Mouse (Mus musculus): ENCODE measurements around the gene Pef1. TPM values are rescaled to one million over a fixed set of nuclear protein-coding genes. Genes with fewer than 3 reads are reported as not detected.

Gene Pef1
- polyA plus RNA-seq (2016; fragmentation: Nextera tagmentation; extraction: Ambion mirVana): 71.4 and 73.4 TPM in 2 replicates

GRCm38 (mm10) chr4:130102111-130102651, at the start of gene Pef1:
Gene Pef1 (plus strand): TSS chr4:130102558.
- WGBS: 13% methylated on average over 6 of the region's 6 CpGs
- H3K4me3 ChIP-seq: no peak within 1 kb of the TSS

GRCm38 (mm10) chr4:130053111-130053510, 49.2 kb upstream of the Pef1 start:
- no peak overlapping the region for H3K27ac ChIP-seq
- H3K27me3 ChIP-seq (ENCODE audit: low read depth, poor library complexity, severe bottlenecking): peaks cover 19% of the 10 kb centered on the region

More at GRCm38 (mm10) chr4:130102111-130102651, at the start of gene Pef1:
- peaks cover 2% of the 10 kb centered on the region; the same call in 1 of the 2 replicates for H3K9me3 ChIP-seq (replicated peaks)
- peaks cover 9% of the 10 kb centered on the region; the same call in 1 of the 2 replicates for H3K27me3 ChIP-seq (ENCODE audit: low read depth, poor library complexity, severe bottlenecking)
- H3K4me1 ChIP-seq: peaks cover 4% of the 10 kb centered on the region; the same call in 1 of the 2 replicates
- no peak within 1 kb of the TSS for H3K27ac ChIP-seq
- DNase-seq (ENCODE audit: low spot score): no peak
- H3K36me3 ChIP-seq: no peaks in the 10 kb centered on the region

GRCm38 (mm10) chr4:130054727-130055126, 47.6 kb upstream of the Pef1 start:
- no peak overlapping the region for H3K4me3 ChIP-seq
- H3K4me1 ChIP-seq: peaks cover 35% of the 10 kb centered on the region
- peak overlapping the region; percentile 71; the same call in 1 of the 2 replicates for H3K27ac ChIP-seq
- 0 out of 2 replicates have a peak, but pooled peaks cover 4% of the 10 kb centered on the region for H3K27me3 ChIP-seq (ENCODE audit: low read depth, poor library complexity, severe bottlenecking)
- no peaks in the 10 kb centered on the region for H3K9me3 ChIP-seq (replicated peaks)
- DNase-seq (ENCODE audit: low spot score): no peak
- WGBS: 50% methylated on average over 1 of the region's 1 CpGs
- no peaks in the 10 kb centered on the region for H3K36me3 ChIP-seq

More at GRCm38 (mm10) chr4:130053111-130053510, 49.2 kb upstream of the Pef1 start:
- 91% methylated on average over 9 of the region's 9 CpGs for WGBS
- H3K36me3 ChIP-seq: no peaks in the 10 kb centered on the region
- no peaks in the 10 kb centered on the region for H3K9me3 ChIP-seq (replicated peaks)
- no peak overlapping the region for H3K4me3 ChIP-seq
- H3K4me1 ChIP-seq: peaks cover 43% of the 10 kb centered on the region
- no peak for DNase-seq (ENCODE audit: low spot score)

- no peak for DNase-seq (ENCODE audit: low spot score)
- Histone ChIP-seq H3K27me3 (ENCODE audit: low read depth, poor library complexity, severe bottlenecking) (no peaks in the 10 kb centered on the region), H3K27ac (peak overlapping the region; percentile 71), H3K36me3 (no peaks in the 10 kb centered on the region), H3K9me3 (replicated peaks) (no peaks in the 10 kb centered on the region), H3K4me3 (no peak overlapping the region), H3K4me1 (peaks cover 32% of the 10 kb centered on the region)
- WGBS: 84% methylated on average over 12 of the region's 14 CpGs
Observed at GRCm38 (mm10) chr4:130055160-130056010, 47.0 kb upstream of the Pef1 start.

GRCm38 (mm10) chr4:130056011-130056322, 46.4 kb upstream of the Pef1 start:
- no peaks in the 10 kb centered on the region for H3K27me3 ChIP-seq (ENCODE audit: low read depth, poor library complexity, severe bottlenecking)
- DNase-seq (ENCODE audit: low spot score): no peak
- H3K36me3 ChIP-seq: no peaks in the 10 kb centered on the region
- H3K4me1 ChIP-seq: peaks cover 30% of the 10 kb centered on the region
- no peaks in the 10 kb centered on the region for H3K9me3 ChIP-seq (replicated peaks)
- H3K4me3 ChIP-seq: no peak overlapping the region
- 58% methylated on average over 3 of the region's 3 CpGs for WGBS
- H3K27ac ChIP-seq: peak overlapping the region; percentile 71

GRCm38 (mm10) chr4:130056471-130056870, 45.9 kb upstream of the Pef1 start:
- Histone ChIP-seq H3K27me3 (ENCODE audit: low read depth, poor library complexity, severe bottlenecking) (no peaks in the 10 kb centered on the region), H3K4me1 (peaks cover 31% of the 10 kb centered on the region), H3K36me3 (no peaks in the 10 kb centered on the region), H3K27ac (peak overlapping the region; percentile 71), H3K9me3 (replicated peaks) (no peaks in the 10 kb centered on the region), H3K4me3 (no peak overlapping the region)
- 78% methylated on average over 3 of the region's 3 CpGs for WGBS
- no peak for DNase-seq (ENCODE audit: low spot score)

DNA sequence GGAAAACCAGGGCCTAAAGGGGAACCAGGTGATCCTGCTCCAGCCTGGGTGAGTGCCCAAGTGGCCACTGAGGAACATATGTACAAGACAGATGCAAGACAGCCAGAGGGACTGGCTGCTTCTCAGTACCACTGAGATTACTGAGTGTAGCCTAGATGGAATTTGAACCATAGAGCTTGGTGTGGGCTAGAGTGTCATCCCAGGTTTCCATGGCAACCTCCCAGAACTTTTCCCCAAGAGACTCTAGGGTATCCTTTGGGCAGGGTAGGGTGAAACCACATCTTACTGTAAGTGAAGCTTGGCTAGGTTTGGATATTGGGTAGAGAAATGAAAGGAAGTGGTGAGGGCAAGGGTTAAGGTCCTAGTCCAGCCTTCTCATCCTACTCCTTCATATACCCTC, 41.4 kb upstream of the Pef1 start:
- 0 out of 2 replicates have a peak, but pooled peaks cover 8% of the 10 kb centered on the region for H3K27me3 ChIP-seq (ENCODE audit: low read depth, poor library complexity, severe bottlenecking)
- DNase-seq (ENCODE audit: low spot score): no peak

DNA sequence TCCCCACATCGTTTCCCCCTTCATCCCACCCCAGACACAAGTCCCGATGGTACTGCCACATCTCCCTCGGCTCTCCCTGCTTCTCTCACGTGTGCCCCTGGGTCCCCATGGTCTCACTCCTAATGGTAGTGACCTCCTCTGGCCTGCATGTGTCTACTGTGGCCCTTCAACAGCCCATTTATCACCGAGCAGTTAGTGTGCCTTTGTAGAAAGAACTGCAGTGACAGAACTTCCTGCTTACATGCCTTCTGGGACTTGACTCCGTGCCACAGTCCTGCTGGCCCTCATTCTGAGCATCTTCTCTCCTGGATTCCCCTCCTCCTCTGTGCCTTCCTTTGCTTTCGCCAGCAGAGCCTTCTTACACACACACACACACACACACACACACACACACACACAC, 39.2 kb upstream of the Pef1 start:
- Histone ChIP-seq H3K4me1 (peaks cover 36% of the 10 kb centered on the region), H3K9me3 (replicated peaks) (no peaks in the 10 kb centered on the region), H3K27ac (no peak overlapping the region), H3K4me3 (no peak overlapping the region), H3K27me3 (ENCODE audit: low read depth, poor library complexity, severe bottlenecking) (0 out of 2 replicates have a peak, but pooled peaks cover 8% of the 10 kb centered on the region), H3K36me3 (no peaks in the 10 kb centered on the region)
- 57% methylated on average over 7 of the region's 7 CpGs for WGBS
- no peak for DNase-seq (ENCODE audit: low spot score)

More for the DNA sequence above, 41.4 kb upstream of the Pef1 start:
- no peaks in the 10 kb centered on the region for H3K36me3 ChIP-seq
- H3K4me3 ChIP-seq: no peak overlapping the region
- peaks cover 35% of the 10 kb centered on the region for H3K4me1 ChIP-seq
- H3K9me3 ChIP-seq (replicated peaks): no peaks in the 10 kb centered on the region
- H3K27ac ChIP-seq: no peak overlapping the region

- WGBS: 8% methylated on average over 8 of the region's 8 CpGs
- H3K27ac ChIP-seq: no peak overlapping the region
- H3K9me3 ChIP-seq (replicated peaks): no peaks in the 10 kb centered on the region
- H3K4me3 ChIP-seq: no peak overlapping the region
- peak; percentile 56 for DNase-seq (ENCODE audit: low spot score)
- H3K4me1 ChIP-seq: peaks cover 22% of the 10 kb centered on the region
- no peaks in the 10 kb centered on the region for H3K36me3 ChIP-seq
- 0 out of 2 replicates have a peak, but pooled peaks cover 8% of the 10 kb centered on the region for H3K27me3 ChIP-seq (ENCODE audit: low read depth, poor library complexity, severe bottlenecking)
Observed at GRCm38 (mm10) chr4:130066816-130067215, 35.5 kb upstream of the Pef1 start.

DNA sequence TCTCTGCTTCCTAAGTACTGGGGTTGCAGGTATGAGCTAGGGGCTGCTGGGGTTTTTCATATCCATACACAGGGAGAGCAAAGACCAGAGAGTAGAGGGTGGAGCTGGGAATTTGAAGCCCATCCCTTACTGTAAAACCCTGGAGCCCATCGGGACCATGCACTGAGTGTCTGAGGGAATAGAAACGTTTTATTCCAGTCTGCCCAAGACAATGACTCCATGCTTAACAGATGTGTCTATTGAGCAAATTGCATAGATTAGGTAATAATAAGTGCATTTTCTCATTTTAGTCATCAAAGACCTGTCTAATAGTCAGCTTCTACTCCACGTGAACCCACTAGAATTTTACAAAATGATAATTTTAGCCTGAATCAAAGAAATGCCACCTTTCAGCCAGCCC, 31.8 kb upstream of the Pef1 start:
- WGBS: 83% methylated on average over 3 of the region's 3 CpGs
- no peak overlapping the region for H3K4me3 ChIP-seq

DNA sequence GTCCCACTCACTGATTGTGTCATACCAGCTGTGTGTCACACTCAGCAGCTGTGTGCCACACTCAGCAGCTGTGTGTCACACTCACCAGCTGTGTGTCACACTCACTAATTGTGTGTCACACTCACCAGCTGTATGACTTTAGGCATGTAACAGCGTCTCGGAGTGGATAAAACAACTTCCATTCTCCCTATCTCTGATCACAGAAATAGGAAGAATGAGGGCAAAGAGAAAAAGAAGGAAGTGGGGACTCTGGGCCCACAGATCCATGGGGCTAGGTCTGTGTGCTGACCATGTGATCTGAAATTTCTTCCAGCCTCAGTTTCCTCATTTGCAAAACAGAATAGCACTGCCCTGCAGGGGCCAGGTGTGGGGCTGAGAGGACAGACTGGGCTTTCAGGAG, 30.6 kb upstream of the Pef1 start:
- 91% methylated on average over 2 of the region's 2 CpGs for WGBS

More for the DNA sequence above, 31.8 kb upstream of the Pef1 start:
- DNase-seq (ENCODE audit: low spot score): no peak
- H3K27me3 ChIP-seq (ENCODE audit: low read depth, poor library complexity, severe bottlenecking): peaks cover under 1% of the 10 kb centered on the region; the same call in 1 of the 2 replicates
- no peak overlapping the region for H3K27ac ChIP-seq
- H3K9me3 ChIP-seq (replicated peaks): no peaks in the 10 kb centered on the region
- no peaks in the 10 kb centered on the region for H3K36me3 ChIP-seq
- H3K4me1 ChIP-seq: peaks cover 13% of the 10 kb centered on the region

DNA sequence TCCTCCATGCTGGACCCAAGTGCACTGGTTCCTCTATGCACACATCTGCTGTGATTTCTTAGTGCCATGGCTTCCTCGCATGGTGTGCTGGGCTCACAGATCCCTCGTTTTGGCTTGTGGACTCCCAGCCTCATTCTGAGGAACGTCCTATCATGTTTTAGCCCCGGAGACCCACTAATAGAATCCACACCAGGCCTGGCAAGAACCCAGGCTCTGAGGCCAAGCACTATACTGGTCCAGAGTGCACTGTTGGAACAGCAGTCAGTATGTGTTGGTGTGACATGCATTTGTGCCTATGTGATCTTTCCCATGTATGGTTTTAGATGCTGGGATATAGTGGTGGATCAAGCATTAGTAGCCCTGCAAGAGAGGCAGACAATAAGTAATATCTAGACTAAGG, 29.0 kb upstream of the Pef1 start:
- peaks cover 7% of the 10 kb centered on the region for H3K4me1 ChIP-seq
- H3K36me3 ChIP-seq: no peaks in the 10 kb centered on the region
- 82% methylated on average over 4 of the region's 4 CpGs for WGBS
- H3K27me3 ChIP-seq (ENCODE audit: low read depth, poor library complexity, severe bottlenecking): peaks cover 29% of the 10 kb centered on the region
- no peak for DNase-seq (ENCODE audit: low spot score)
- H3K4me3 ChIP-seq: no peak overlapping the region
- no peak overlapping the region for H3K27ac ChIP-seq
- H3K9me3 ChIP-seq (replicated peaks): no peaks in the 10 kb centered on the region

More for the DNA sequence above, 30.6 kb upstream of the Pef1 start:
- no peak for DNase-seq (ENCODE audit: low spot score)
- Histone ChIP-seq H3K9me3 (replicated peaks) (no peaks in the 10 kb centered on the region), H3K4me1 (peaks cover 7% of the 10 kb centered on the region), H3K4me3 (no peak overlapping the region), H3K27me3 (ENCODE audit: low read depth, poor library complexity, severe bottlenecking) (peaks cover 13% of the 10 kb centered on the region), H3K27ac (no peak overlapping the region), H3K36me3 (no peaks in the 10 kb centered on the region)
